30 mouse cellular contexts compared by ENCODE assay signal in genomic region chr11:8830551-8830950, GRCm38 (mm10).
A peak's percentile ranks its signal among the peaks of the same experiment; 100 is the strongest.
DNase-seq lines count a peak whose midpoint lies in the region.
"Had no signal": no experiment of that assay in that cellular context is flagged by ENCODE, and none has a peak within 500 bp of the region (broad histone marks: within the 10 kb centered on the region; RNA-seq: fewer than 3 reads in every experiment).

No protein-coding gene starts in this region.

- H3K4me3 ChIP-seq in heart, embryonic 10.5 days = no peak overlapping the region
- H3K4me3 ChIP-seq: embryonic facial prominence, embryonic 10.5 days; embryonic facial prominence, embryonic 13.5 days; erythroblast, embryonic 14.5 days; forebrain, embryonic 10.5 days; forebrain, embryonic 13.5 days; gastrocnemius, adult 2 months; heart, adult 2 months; heart, embryonic 15.5 days had no signal

- WGBS in heart, embryonic 10.5 days = 73% methylated on average over 4 of the region's 4 CpGs

- H3K27ac ChIP-seq in heart, embryonic 10.5 days = no peak overlapping the region
- H3K27ac ChIP-seq: embryonic facial prominence, embryonic 10.5 days; embryonic facial prominence, embryonic 13.5 days; forebrain, embryonic 10.5 days; forebrain, embryonic 13.5 days; gastrocnemius, adult 2 months; heart, adult 2 months; heart, embryonic 15.5 days; hindbrain, embryonic 14.5 days; hindbrain, postnatal 0 days had no signal

- no peaks in the 10 kb centered on the region for H3K9me3 ChIP-seq in heart, embryonic 10.5 days
- H3K9me3 ChIP-seq: embryonic facial prominence, embryonic 10.5 days; embryonic facial prominence, embryonic 13.5 days; forebrain, embryonic 10.5 days; forebrain, embryonic 13.5 days; G1E; heart, embryonic 15.5 days had no signal

- H3K36me3 ChIP-seq in heart, embryonic 10.5 days = no peaks in the 10 kb centered on the region
- H3K36me3 ChIP-seq: embryonic facial prominence, embryonic 10.5 days; embryonic facial prominence, embryonic 13.5 days; forebrain, embryonic 10.5 days; G1E; heart, embryonic 15.5 days had no signal

- H3K4me1 ChIP-seq in heart, embryonic 10.5 days = peaks cover 6% of the 10 kb centered on the region; the same call in 1 of the 2 replicates
- H3K4me1 ChIP-seq: forebrain, embryonic 13.5 days had no signal

- no peaks in the 10 kb centered on the region for H3K27me3 ChIP-seq in heart, embryonic 10.5 days (ENCODE audit: insufficient read depth, poor library complexity, severe bottlenecking)
- H3K27me3 ChIP-seq: embryonic facial prominence, embryonic 13.5 days; forebrain, embryonic 13.5 days; heart, embryonic 15.5 days had no signal

- peak; percentile 39 for DNase-seq in heart, embryonic 10.5 days (ENCODE audit: low spot score)
- DNase-seq in heart, postnatal 4 days = no peak
- peak; percentile 18 for DNase-seq in Muller cell, postnatal 12 days (ENCODE audit: inconsistent ontology term)
- DNase-seq in fat pad, adult 2 months (ENCODE audit: extremely low read depth, low read depth, low spot score) = peak; percentile 90
- no peak for DNase-seq in frontal cortex, postnatal 14 days (ENCODE audit: low spot score in 2 of 2)
- no peak for DNase-seq in lung, postnatal 14 days
- DNase-seq in cerebellum, postnatal 36 days = no peak
- DNase-seq: adrenal gland, postnatal 10 days; adrenal gland, postnatal 36 days; cerebellum, adult 11 months; cerebellum, adult 2 months; cerebellum, adult 9-11 months; cerebellum, postnatal 25 days; embryo, embryonic 11 days; gastrocnemius, adult 2 months; gastrocnemius, postnatal 14 days; heart, adult 2 months; heart, postnatal 10 days; heart, postnatal 36 days; kidney, adult 11 months; kidney, adult 8-10 months had no signal

Comparison
In these comparisons a context has a peak if more than half of its experiments do, and no peak if none do; other contexts are left out.
1. DNase-seq: peak in heart, embryonic 10.5 days (single experiment), Muller cell, postnatal 12 days (single experiment) and fat pad, adult 2 months (single experiment); none in heart, postnatal 4 days (single experiment), frontal cortex, postnatal 14 days (0 of 2), lung, postnatal 14 days (single experiment) and cerebellum, postnatal 36 days (0 of 2).